Mouse (Mus musculus) C2C12 (cell line): ENCODE results near the gene Fcrls.

Experiments used
- CTCF ChIP-seq: IDR thresholded peaks from one replicate; pipeline ENCODE4 v1.5.1; 2011; ENCODE audit not compliant: control insufficient read depth, insufficient read depth, insufficient read length
- FOSL1 ChIP-seq: IDR thresholded peaks from one replicate; pipeline ENCODE4 v1.8.0; 2011; ENCODE audit warnings: mild to moderate bottlenecking, low read length; ENCODE audit not compliant: poor library complexity, insufficient read depth, severe bottlenecking
- MAX ChIP-seq: IDR thresholded peaks from one replicate; pipeline ENCODE4 v1.6.1; 2011; ENCODE audit warnings: mild to moderate bottlenecking, control low read depth
- USF1 ChIP-seq: IDR thresholded peaks from one replicate; pipeline ENCODE4 v1.6.1; 2011; ENCODE audit warnings: low read depth, mild to moderate bottlenecking, control low read depth, moderate library complexity

- TF ChIP-seq CTCF (no peak), USF1 (no peak), MAX (no peak), FOSL1 (no peak)
These were observed 49.2 kb downstream of the Fcrls start for GRCm38 (mm10) chr3:87214221-87214864.
